Comparison of ENCODE assay signal across 19 mouse cellular contexts in genomic region chr6:31124076-31124475, GRCm38 (mm10).
DNase-seq lines count a peak whose midpoint lies in the region; ATAC-seq and TF ChIP-seq lines count a peak whose summit lies in the region.
"Had no signal": no experiment of that assay in that cellular context is flagged by ENCODE, and none has a peak within 500 bp of the region (broad histone marks: within the 10 kb centered on the region; RNA-seq: fewer than 3 reads in every experiment).

No protein-coding gene starts in this region.

- no peaks in the 10 kb centered on the region for H3K27me3 ChIP-seq in liver, embryonic 14.5 days (ENCODE audit: control insufficient read depth, insufficient read depth, low read length)
- no peaks in the 10 kb centered on the region for H3K27me3 ChIP-seq in forebrain, embryonic 10.5 days (ENCODE audit: poor library complexity, severe bottlenecking)
- H3K27me3 ChIP-seq: embryonic facial prominence, embryonic 15.5 days; midbrain, embryonic 12.5 days had no signal

- peak overlapping the region; percentile 64 for H3K4me3 ChIP-seq in gastrocnemius, adult 2 months
- peak overlapping the region; percentile 21 for H3K4me3 ChIP-seq in bone marrow, adult 2 months (replicated peaks; ENCODE audit: control insufficient read depth, low read depth, low read length)
- no peak overlapping the region for H3K4me3 ChIP-seq in liver, embryonic 14.5 days (ENCODE audit: insufficient read depth in 1 of 2, low read depth in 2 of 2, low read length in 2 of 2)
- H3K4me3 ChIP-seq in forebrain, embryonic 10.5 days = no peak overlapping the region
- H3K4me3 ChIP-seq: embryonic facial prominence, embryonic 15.5 days; midbrain, embryonic 12.5 days had no signal

- intact Hi-C loops in gastrocnemius, adult 2 months (cut with DNase I) = no loop called here

- H3K9ac ChIP-seq in liver, embryonic 14.5 days (replicated peaks) = no peak overlapping the region
- H3K9ac ChIP-seq: embryonic facial prominence, embryonic 15.5 days; midbrain, embryonic 12.5 days had no signal

- TF ChIP-seq EP300 in liver, embryonic 14.5 days (IDR thresholded peaks at IDR 0.05; ENCODE audit: low read depth) = no peak

- no peak for TF ChIP-seq CTCF in gastrocnemius, adult 2 months (IDR thresholded peaks at IDR 0.05)
- no peak for TF ChIP-seq CTCF in bone marrow, adult 2 months (IDR thresholded peaks at IDR 0.05; ENCODE audit: control insufficient read depth, insufficient read depth, low read length)
- no peak for TF ChIP-seq CTCF in liver, embryonic 14.5 days (IDR thresholded peaks at IDR 0.05; ENCODE audit: low read depth)

- no peak for ATAC-seq in liver, embryonic 14.5 days (ENCODE audit: insufficient read depth)

- TF ChIP-seq POLR2A in bone marrow, adult 2 months (IDR thresholded peaks at IDR 0.05; ENCODE audit: borderline replicate concordance, control insufficient read depth, low read depth, low read length) = no peak

- peak overlapping the region; percentile 83 for H3K27ac ChIP-seq in gastrocnemius, adult 2 months
- H3K27ac ChIP-seq in bone marrow, adult 2 months (ENCODE audit: control insufficient read depth, insufficient read depth, low read depth, low read length, poor library complexity) = 0 out of 2 replicates have a peak overlapping the region, but pooled peaks have one; percentile 8
- H3K27ac ChIP-seq in liver, embryonic 14.5 days = no peak overlapping the region
- no peak overlapping the region for H3K27ac ChIP-seq in forebrain, embryonic 10.5 days
- H3K27ac ChIP-seq: embryonic facial prominence, embryonic 15.5 days; midbrain, embryonic 12.5 days had no signal

- WGBS in bone marrow, adult 2 months = 17% methylated on average over 6 of the region's 6 CpGs
- 44% methylated on average over 6 of the region's 6 CpGs for WGBS in liver, embryonic 14.5 days (ENCODE audit: insufficient replicate concordance)
- WGBS in forebrain, embryonic 10.5 days = 87% methylated on average over 6 of the region's 6 CpGs

- H3K4me1 ChIP-seq in bone marrow, adult 2 months (ENCODE audit: control insufficient read depth, insufficient read depth, low read length) = peaks cover 5% of the 10 kb centered on the region
- peaks cover 0 to 24% of the 10 kb centered on the region in 2 experiments; a peak in 2 of 4 replicates for H3K4me1 ChIP-seq in liver, embryonic 14.5 days (replicated peaks; ENCODE audit: control insufficient read depth in 2 of 2, insufficient read depth in 2 of 2, low read length in 1 of 2)
- peaks cover 9% of the 10 kb centered on the region for H3K4me1 ChIP-seq in forebrain, embryonic 10.5 days

- no peaks in the 10 kb centered on the region for H3K36me3 ChIP-seq in liver, embryonic 14.5 days (replicated peaks; ENCODE audit: control insufficient read depth, insufficient read depth, low read depth)
- no peaks in the 10 kb centered on the region for H3K36me3 ChIP-seq in forebrain, embryonic 10.5 days (replicated peaks)
- H3K36me3 ChIP-seq: embryonic facial prominence, embryonic 15.5 days; midbrain, embryonic 12.5 days had no signal

- no peaks in the 10 kb centered on the region for H3K9me3 ChIP-seq in liver, embryonic 14.5 days (ENCODE audit: control insufficient read depth, low read length)
- H3K9me3 ChIP-seq in forebrain, embryonic 10.5 days = no peaks in the 10 kb centered on the region
- H3K9me3 ChIP-seq: embryonic facial prominence, embryonic 15.5 days; midbrain, embryonic 12.5 days had no signal

- peak overlapping the region; percentile 75 for H3K4me2 ChIP-seq in liver, embryonic 14.5 days (ENCODE audit: low read depth)
- H3K4me2 ChIP-seq: embryonic facial prominence, embryonic 15.5 days; midbrain, embryonic 12.5 days had no signal

- DNase-seq in gastrocnemius, adult 2 months = peak; percentile 54
- no peak for DNase-seq in gastrocnemius, postnatal 10 days
- peak; percentile 44 for DNase-seq in 3T3-L1 (ENCODE audit: low read depth, low spot score)
- no peak for DNase-seq in liver, embryonic 14.5 days (ENCODE audit: low read depth in 3 of 3, low spot score in 3 of 3)
- DNase-seq in adrenal gland, adult 18-20 months (ENCODE audit: low spot score in 2 of 2) = no peak
- no peak for DNase-seq in MN1 (ENCODE audit: low spot score)
- DNase-seq in forebrain, embryonic 10.5 days (ENCODE audit: extremely low spot score, low spot score) = no peak
- DNase-seq: adrenal gland, postnatal 14 days; cerebellum, adult 8-10 months; gastrocnemius, postnatal 36 days; kidney, postnatal 4 days; layer of hippocampus, postnatal 36 days; left cerebral cortex, postnatal 4 days; lung, adult 18-20 months; lung, postnatal 36 days; right cerebral cortex, postnatal 25 days had no signal

Comparison
In these comparisons a context has a peak if more than half of its experiments do, and no peak if none do; other contexts are left out.
1. DNase-seq: peak in gastrocnemius, adult 2 months (single experiment) and 3T3-L1 (single experiment); none in gastrocnemius, postnatal 10 days (single experiment), liver, embryonic 14.5 days (0 of 3), adrenal gland, adult 18-20 months (0 of 2), MN1 (single experiment) and forebrain, embryonic 10.5 days (single experiment).
2. H3K27ac ChIP-seq: peak in gastrocnemius, adult 2 months (single experiment) and bone marrow, adult 2 months (single experiment); none in liver, embryonic 14.5 days (single experiment) and forebrain, embryonic 10.5 days (single experiment).
3. H3K4me3 ChIP-seq: peak in gastrocnemius, adult 2 months (single experiment) and bone marrow, adult 2 months (single experiment); none in liver, embryonic 14.5 days (0 of 2) and forebrain, embryonic 10.5 days (single experiment).